Mouse (Mus musculus): ENCODE data around the gene Zfp661.
A peak's percentile ranks its signal among the peaks of the same experiment; 100 is the strongest.

The Zfp661 gene

GRCm38 (mm10) chr2:127548342-127549074 is 38.4 kb downstream of the Zfp661 start:
- Histone ChIP-seq H3K36me3 (ENCODE audit: insufficient read depth, low read length) (no peaks in the 10 kb centered on the region), H3K27me3 (ENCODE audit: insufficient read depth, low read length) (peaks cover 15% of the 10 kb centered on the region), H3K9me3 (ENCODE audit: low read length) (0 out of 2 replicates have a peak, but pooled peaks cover 3% of the 10 kb centered on the region), H3K4me3 (replicated peaks; ENCODE audit: low read length) (no peak overlapping the region), H3K4me1 (replicated peaks; ENCODE audit: low read depth, low read length) (no peaks in the 10 kb centered on the region)
- TF ChIP-seq NANOG (IDR thresholded peaks at IDR 0.05; ENCODE audit: borderline replicate concordance, low read length): no peak
- no peak for TF ChIP-seq CTCF (conservative IDR thresholded peaks at IDR 0.05; ENCODE audit: low read length)
- no peak for TF ChIP-seq POU5F1 (IDR thresholded peaks at IDR 0.05; ENCODE audit: borderline replicate concordance, low read length)

GRCm38 (mm10) chr2:127541697-127542096 is 45.2 kb downstream of the Zfp661 start:
- Histone ChIP-seq H3K4me1 (replicated peaks; ENCODE audit: low read depth, low read length) (peaks cover 18% of the 10 kb centered on the region), H3K4me3 (replicated peaks; ENCODE audit: low read length) (peak overlapping the region; percentile 75), H3K9me3 (ENCODE audit: low read length) (no peaks in the 10 kb centered on the region), H3K27me3 (ENCODE audit: insufficient read depth, low read length) (peaks cover 74% of the 10 kb centered on the region), H3K36me3 (ENCODE audit: insufficient read depth, low read length) (no peaks in the 10 kb centered on the region)
- TF ChIP-seq CTCF (conservative IDR thresholded peaks at IDR 0.05; ENCODE audit: low read length) (no peak), POU5F1 (IDR thresholded peaks at IDR 0.05; ENCODE audit: borderline replicate concordance, low read length) (no peak), NANOG (IDR thresholded peaks at IDR 0.05; ENCODE audit: borderline replicate concordance, low read length) (no peak)

GRCm38 (mm10) chr2:127541185-127541584 is 45.7 kb downstream of the Zfp661 start, which contains the start of gene Prom2:
TSS of gene Prom2 (minus strand) at chr2:127541467.
- no peaks in the 10 kb centered on the region for H3K9me3 ChIP-seq (ENCODE audit: low read length)
- H3K36me3 ChIP-seq (ENCODE audit: insufficient read depth, low read length): no peaks in the 10 kb centered on the region
- peak within 1 kb of the TSS; percentile 75 for H3K4me3 ChIP-seq (replicated peaks; ENCODE audit: low read length)
- TF ChIP-seq CTCF (conservative IDR thresholded peaks at IDR 0.05; ENCODE audit: low read length) (no peak), POU5F1 (IDR thresholded peaks at IDR 0.05; ENCODE audit: borderline replicate concordance, low read length) (no peak), NANOG (IDR thresholded peaks at IDR 0.05; ENCODE audit: borderline replicate concordance, low read length) (no peak)
- peaks cover 79% of the 10 kb centered on the region for H3K27me3 ChIP-seq (ENCODE audit: insufficient read depth, low read length)
- peaks cover 18% of the 10 kb centered on the region for H3K4me1 ChIP-seq (replicated peaks; ENCODE audit: low read depth, low read length)

GRCm38 (mm10) chr2:127539494-127539893 is 47.4 kb downstream of the Zfp661 start:
- H3K36me3 ChIP-seq (ENCODE audit: insufficient read depth, low read length): no peaks in the 10 kb centered on the region

GRCm38 (mm10) chr2:127537548-127537947 is 49.3 kb downstream of the Zfp661 start:
- no peak for TF ChIP-seq CTCF (conservative IDR thresholded peaks at IDR 0.05; ENCODE audit: low read length)

More at GRCm38 (mm10) chr2:127539494-127539893, 47.4 kb downstream of the Zfp661 start:
- Histone ChIP-seq H3K27me3 (ENCODE audit: insufficient read depth, low read length) (peaks cover 77% of the 10 kb centered on the region), H3K4me1 (replicated peaks; ENCODE audit: low read depth, low read length) (peaks cover 18% of the 10 kb centered on the region), H3K4me3 (replicated peaks; ENCODE audit: low read length) (no peak overlapping the region), H3K9me3 (ENCODE audit: low read length) (no peaks in the 10 kb centered on the region)
- TF ChIP-seq NANOG (IDR thresholded peaks at IDR 0.05; ENCODE audit: borderline replicate concordance, low read length) (no peak), CTCF (conservative IDR thresholded peaks at IDR 0.05; ENCODE audit: low read length) (peak; percentile 52)

GRCm38 (mm10) chr2:127535363-127535762 is 51.5 kb downstream of the Zfp661 start:
- H3K36me3 ChIP-seq (ENCODE audit: insufficient read depth, low read length): no peaks in the 10 kb centered on the region
- no peaks in the 10 kb centered on the region for H3K9me3 ChIP-seq (ENCODE audit: low read length)
- peaks cover 59% of the 10 kb centered on the region for H3K27me3 ChIP-seq (ENCODE audit: insufficient read depth, low read length)
- H3K4me1 ChIP-seq (replicated peaks; ENCODE audit: low read depth, low read length): peaks cover 15% of the 10 kb centered on the region
- TF ChIP-seq NANOG (IDR thresholded peaks at IDR 0.05; ENCODE audit: borderline replicate concordance, low read length) (no peak), POU5F1 (IDR thresholded peaks at IDR 0.05; ENCODE audit: borderline replicate concordance, low read length) (no peak), CTCF (conservative IDR thresholded peaks at IDR 0.05; ENCODE audit: low read length) (no peak)
- H3K4me3 ChIP-seq (replicated peaks; ENCODE audit: low read length): no peak overlapping the region

More at GRCm38 (mm10) chr2:127537548-127537947, 49.3 kb downstream of the Zfp661 start:
- no peaks in the 10 kb centered on the region for H3K36me3 ChIP-seq (ENCODE audit: insufficient read depth, low read length)
- H3K27me3 ChIP-seq (ENCODE audit: insufficient read depth, low read length): peaks cover 69% of the 10 kb centered on the region
- H3K4me3 ChIP-seq (replicated peaks; ENCODE audit: low read length): no peak overlapping the region
- H3K9me3 ChIP-seq (ENCODE audit: low read length): no peaks in the 10 kb centered on the region
- peaks cover 21% of the 10 kb centered on the region for H3K4me1 ChIP-seq (replicated peaks; ENCODE audit: low read depth, low read length)

- H3K4me1 ChIP-seq (replicated peaks; ENCODE audit: low read depth, low read length): peaks cover 18% of the 10 kb centered on the region
- H3K36me3 ChIP-seq (ENCODE audit: insufficient read depth, low read length): no peaks in the 10 kb centered on the region
Observed at GRCm38 (mm10) chr2:127532379-127532778, 54.5 kb downstream of the Zfp661 start.

GRCm38 (mm10) chr2:127531592-127531991 is 55.3 kb downstream of the Zfp661 start:
- Histone ChIP-seq H3K4me3 (replicated peaks; ENCODE audit: low read length) (no peak overlapping the region), H3K27me3 (ENCODE audit: insufficient read depth, low read length) (peaks cover 22% of the 10 kb centered on the region), H3K9me3 (ENCODE audit: low read length) (no peaks in the 10 kb centered on the region), H3K4me1 (replicated peaks; ENCODE audit: low read depth, low read length) (peaks cover 18% of the 10 kb centered on the region), H3K36me3 (ENCODE audit: insufficient read depth, low read length) (no peaks in the 10 kb centered on the region)
- TF ChIP-seq POU5F1 (IDR thresholded peaks at IDR 0.05; ENCODE audit: borderline replicate concordance, low read length) (no peak), NANOG (IDR thresholded peaks at IDR 0.05; ENCODE audit: borderline replicate concordance, low read length) (no peak), CTCF (conservative IDR thresholded peaks at IDR 0.05; ENCODE audit: low read length) (no peak)

More at GRCm38 (mm10) chr2:127532379-127532778, 54.5 kb downstream of the Zfp661 start:
- no peak for TF ChIP-seq NANOG (IDR thresholded peaks at IDR 0.05; ENCODE audit: borderline replicate concordance, low read length)
- no peak for TF ChIP-seq CTCF (conservative IDR thresholded peaks at IDR 0.05; ENCODE audit: low read length)
- no peak for TF ChIP-seq POU5F1 (IDR thresholded peaks at IDR 0.05; ENCODE audit: borderline replicate concordance, low read length)
- Histone ChIP-seq H3K27me3 (ENCODE audit: insufficient read depth, low read length) (peaks cover 29% of the 10 kb centered on the region), H3K9me3 (ENCODE audit: low read length) (no peaks in the 10 kb centered on the region), H3K4me3 (replicated peaks; ENCODE audit: low read length) (no peak overlapping the region)

All from E14TG2a.4 (cell line).